Mouse (Mus musculus): Measurements from ENCODE around the gene Kctd5.
"Not testable (repeated sequence)": the region's sequence is repeated elsewhere in the genome, so short reads cannot be mapped to it uniquely, and the experiment has no call there.

The Kctd5 gene
- long read RNA-seq, experiment 1, transcript Kctd5-201 (6 exons, 2,443 nt) = major isoform, 25 of 28 reads
- long read RNA-seq, experiment 1, partial matches to known transcripts = 1 of 28 reads
- long read RNA-seq, experiment 1, other reads (novel, unspliced or antisense) = 2 of 28 reads
- long read RNA-seq, experiment 2, transcript Kctd5-201 (6 exons, 2,443 nt) = major isoform, 21 of 24 reads
- long read RNA-seq, experiment 2, partial matches to known transcripts = 2 of 24 reads
- long read RNA-seq, experiment 2, other reads (novel, unspliced or antisense) = 1 of 24 reads

DNA sequence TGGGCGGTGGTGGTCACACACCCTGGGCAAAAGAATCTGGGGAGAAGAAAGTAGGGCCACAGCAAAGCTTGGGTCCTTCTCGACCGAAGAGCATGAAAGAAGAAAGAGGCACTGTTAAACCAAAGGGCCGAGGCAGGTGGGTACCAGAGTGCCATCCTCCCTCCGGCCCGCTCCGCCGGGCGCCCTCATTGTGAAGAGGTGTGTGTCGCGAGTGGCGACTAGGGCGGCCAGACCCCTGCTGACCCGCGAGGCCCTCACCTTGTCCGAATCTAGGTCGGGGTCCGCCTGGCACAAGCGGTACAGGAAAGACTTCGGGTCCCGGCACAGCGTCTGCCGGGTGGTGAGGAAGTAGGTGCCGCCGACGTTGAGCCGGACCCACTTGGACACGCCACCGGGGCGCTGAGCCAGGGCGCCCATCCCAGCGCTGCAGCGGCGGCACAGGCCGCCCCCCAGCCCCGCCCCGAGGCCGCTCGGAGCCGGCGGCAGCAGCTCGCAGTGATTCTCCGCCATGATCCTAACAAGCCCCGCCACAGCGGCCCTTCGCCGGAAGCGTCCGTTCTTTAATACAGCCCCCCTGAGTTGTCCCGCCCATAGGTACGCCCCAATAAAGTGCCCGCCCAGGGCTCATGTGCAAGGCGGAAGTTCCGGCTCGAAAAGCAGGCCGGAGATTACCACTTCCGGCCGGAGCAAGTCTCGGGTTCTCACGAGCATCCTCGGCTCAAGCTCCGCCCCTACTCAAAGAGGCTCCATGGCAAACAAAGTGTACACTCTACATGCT lies at the start of gene Kctd5:
TSS of gene Kctd5 (minus strand) at position 567 of the 778 bp plus-strand sequence.
- intact Hi-C loops (cut with DNase I) = loop anchor here (2.0 kb wide), 1 partner anchor 68 kb away; no protein-coding TSS in a partner anchor

DNA sequence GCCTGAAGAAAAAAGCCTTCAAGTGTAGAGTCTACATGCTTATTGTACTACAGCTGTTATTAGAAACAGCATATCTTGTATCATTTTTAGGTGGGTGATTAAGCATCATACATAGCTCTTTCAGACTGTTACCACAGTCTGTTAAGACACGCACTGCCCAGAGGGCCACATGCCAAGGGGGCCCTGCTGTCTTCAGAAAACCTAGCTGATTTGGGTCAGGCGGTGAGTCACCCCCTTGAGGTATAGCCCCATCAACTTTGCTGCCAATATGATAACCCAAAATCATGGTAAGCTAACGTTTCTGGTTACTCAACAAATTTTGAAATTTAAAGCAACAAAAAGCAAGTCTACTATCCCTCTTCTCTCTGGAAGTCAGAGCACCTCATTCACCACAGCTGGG lies 46.2 kb upstream of the Kctd5 start:
- intact Hi-C loops (cut with DNase I) = no loop called here

DNA sequence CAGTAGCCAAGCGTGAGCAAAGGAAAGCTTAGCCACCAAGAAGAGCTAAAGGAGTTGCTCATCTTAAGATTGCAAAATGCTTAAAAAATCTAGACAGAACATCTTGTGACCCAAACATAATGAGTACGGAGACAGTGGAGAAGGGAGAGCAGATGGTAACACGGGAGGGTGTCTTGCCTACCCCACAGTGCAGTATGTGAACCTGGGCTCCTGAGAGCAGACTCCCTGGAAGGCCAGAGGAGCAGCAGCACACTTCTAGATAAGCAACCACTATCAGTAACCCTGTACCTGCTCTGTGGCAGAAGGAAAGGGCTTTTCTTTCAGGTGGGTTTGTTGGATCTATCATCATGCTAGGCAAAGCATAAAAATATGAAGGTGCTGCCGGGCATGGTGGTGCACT lies 39.7 kb upstream of the Kctd5 start:
- intact Hi-C loops (cut with DNase I) = no loop called here

DNA sequence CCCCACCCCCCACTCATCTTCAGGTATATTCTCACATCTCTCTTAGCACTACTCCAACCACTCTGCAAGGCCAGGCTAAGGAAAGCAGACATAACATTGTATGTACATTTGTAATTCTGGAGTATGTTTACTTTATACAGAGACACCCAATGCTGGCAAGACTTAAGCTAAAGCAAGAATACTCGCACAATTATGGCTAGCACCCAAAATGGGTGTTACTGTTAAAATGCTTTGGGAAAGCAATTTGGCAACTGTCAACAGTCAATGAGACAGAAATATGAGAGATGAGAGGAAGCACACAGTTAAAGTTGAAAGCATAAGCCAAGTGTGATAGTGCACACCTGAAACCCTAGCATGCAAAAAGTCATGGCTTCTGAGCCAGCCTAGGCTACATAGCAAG lies 38.0 kb upstream of the Kctd5 start:
- intact Hi-C loops (cut with DNase I) = no loop called here

DNA sequence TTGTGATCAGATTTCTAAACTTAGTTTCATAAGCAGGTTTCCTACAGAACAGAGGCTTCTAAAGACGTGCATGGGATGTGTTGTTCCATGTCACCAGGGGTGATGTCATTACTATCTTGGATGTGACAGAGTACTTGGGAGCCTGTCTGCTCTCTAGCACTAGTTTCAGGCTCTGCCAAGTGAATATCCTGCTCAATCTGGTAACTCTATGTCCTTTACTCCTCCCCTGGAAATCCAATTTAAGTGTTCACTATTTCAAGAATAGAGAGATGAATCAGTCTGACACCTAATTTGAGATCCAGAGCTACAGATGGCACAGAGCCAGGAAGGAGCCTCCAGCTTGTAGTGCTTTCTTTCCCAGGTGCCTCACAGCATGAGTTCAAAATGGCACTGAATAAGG lies 35.6 kb upstream of the Kctd5 start:
- intact Hi-C loops (cut with DNase I) = no loop called here

DNA sequence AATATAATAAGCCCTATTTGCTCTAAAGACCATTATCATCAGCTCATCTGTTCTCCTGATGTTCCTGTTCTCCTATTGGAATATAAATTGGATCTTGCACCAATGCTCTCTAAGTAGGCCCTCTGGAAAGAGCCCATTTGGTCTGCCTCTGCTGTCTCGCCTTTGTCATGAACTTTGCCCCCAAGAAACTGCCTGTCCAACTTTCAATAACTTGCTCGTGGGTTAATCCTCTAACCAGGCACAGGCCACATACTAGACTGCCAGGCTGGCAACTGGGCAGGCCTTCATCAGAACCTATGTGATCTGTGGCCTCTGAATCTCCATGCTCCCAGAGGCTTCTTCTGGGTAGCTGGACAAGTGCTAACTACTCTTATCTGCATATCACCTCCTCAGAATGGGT lies 31.8 kb upstream of the Kctd5 start:
- intact Hi-C loops (cut with DNase I) = no loop called here

DNA sequence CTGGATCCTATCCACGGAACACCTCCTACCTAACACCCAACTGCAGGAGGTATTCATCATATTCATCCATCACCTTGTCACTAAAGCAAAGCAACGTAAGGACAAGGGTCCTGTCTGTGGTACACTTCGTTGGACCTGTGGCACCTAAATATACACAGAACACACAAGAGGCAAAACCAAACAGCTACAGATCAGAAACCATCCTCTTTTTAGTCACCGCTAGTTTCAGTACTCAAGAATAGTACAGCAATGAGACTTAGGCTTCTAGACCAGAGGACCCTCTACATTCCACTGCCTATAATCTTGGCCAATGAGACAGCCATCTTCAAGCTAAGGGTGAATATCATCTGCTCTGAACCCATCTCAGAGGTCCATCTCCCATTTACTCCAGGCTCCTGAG lies 25.1 kb upstream of the Kctd5 start:
- intact Hi-C loops (cut with DNase I) = no loop called here

DNA sequence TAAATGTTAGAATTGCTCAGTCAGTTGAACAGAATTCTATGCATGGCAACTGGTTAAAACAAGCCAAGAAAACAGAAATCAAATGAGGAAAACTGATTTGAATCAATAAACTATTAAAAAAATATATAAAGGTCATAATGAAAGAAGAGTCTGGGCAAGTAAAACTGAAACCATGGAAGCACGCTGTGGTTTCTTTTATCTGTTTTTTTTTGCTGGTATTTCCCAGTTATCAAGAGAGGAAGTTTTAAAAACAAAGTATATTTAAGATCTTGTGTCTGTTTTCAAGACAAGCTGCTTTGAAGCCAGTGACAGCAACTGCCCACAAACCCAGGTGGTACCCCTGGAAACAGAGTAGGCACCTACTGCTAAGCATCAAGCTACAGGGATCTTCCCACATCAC lies 17.3 kb upstream of the Kctd5 start:
- intact Hi-C loops (cut with DNase I) = no loop called here

DNA sequence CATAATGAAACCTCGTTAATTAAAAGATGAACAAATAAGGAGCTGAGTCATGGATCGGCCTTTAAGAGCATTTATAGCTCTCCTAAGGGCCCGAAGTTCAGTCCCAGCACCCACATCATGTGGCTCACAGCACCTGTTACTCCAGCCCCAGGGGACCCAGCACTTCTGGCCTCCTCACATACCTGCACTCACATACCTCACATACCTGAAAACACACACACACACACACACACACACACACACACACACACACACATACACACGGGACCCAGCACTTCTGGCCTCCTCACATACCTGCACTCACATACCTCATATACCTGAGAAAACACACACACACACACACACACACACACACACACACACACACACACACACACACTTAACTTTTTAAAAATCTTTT lies 13.1 kb upstream of the Kctd5 start:
- intact Hi-C loops (cut with DNase I) = not testable (repeated sequence)

DNA sequence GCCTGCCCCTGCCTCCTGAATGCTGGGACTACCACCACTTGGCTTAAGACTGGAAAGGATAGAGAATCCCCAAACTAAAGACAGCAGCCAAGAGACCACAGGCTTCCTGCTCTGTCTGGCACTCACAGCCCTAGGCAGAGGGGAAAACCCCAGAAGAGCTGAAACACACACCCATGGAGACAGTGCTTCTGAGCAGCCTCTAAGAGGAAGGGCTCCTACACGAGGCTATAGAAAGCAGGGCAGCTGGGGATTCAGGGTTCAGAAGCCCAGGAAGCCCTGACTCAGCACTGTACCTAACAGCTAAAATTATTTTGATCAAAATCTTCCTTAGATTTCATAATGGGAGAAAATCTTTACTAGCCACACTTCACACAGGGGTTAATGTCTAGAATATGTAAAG lies 11.3 kb upstream of the Kctd5 start:
- intact Hi-C loops (cut with DNase I) = no loop called here

DNA sequence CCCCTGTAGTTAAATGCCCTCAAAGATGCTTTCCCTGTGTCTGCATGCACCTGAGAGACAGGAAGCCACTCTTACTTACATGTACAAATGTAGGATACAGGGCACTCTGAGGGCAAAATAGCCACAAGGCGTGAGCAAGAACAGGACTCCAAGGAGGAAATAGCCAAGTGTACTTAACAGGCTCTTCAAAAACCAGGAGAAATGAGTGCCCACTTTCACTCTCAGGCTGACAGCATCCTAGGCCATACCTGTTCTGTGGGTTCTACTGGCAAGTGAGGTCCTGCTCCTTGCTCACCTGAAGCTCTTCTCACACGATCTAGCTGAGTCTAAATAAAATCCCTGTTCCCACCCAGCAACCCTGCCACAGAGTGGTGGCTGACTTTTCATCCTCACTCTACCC lies 3.8 kb upstream of the Kctd5 start:
- intact Hi-C loops (cut with DNase I) = no loop called here

DNA sequence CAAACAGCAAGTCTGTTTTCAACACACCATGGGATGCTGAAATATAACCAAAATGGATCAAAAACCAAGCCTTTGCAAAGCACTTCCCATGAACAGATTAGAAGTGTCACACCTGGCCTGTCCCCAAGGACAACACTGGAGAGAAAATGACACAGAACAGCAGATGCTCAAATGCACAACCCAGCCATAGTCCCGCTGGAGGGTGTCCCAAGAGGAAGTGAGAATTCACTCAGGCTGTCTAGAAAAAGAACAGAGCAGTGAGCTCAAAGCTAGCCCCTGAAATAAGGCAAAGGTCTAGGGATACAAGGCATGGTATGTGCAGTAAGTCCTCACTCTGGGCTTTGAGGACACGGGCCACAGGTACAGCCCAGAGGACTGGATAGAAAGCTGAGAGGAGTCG lies 3.8 kb downstream of the Kctd5 start:
- intact Hi-C loops (cut with DNase I) = no loop called here

DNA sequence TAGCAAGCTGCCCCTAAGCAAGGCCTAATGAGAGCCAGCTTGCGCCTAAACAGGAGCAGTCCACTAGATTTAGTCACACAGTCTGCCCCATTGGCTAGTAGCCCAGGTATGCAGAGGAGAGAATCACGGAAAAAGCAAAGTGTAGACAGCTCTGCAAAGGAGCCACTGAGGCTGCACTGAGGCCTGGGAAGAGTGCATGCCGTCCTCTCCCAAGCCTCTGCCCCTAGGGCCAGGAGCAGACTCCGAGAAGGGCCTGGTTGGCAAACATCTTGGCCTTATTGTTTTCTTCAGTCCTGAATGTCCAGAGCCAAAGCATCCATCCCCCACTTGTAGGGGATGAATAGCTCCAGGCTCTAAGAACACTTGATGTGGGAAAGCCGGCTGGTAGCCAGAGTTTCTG lies 5.0 kb downstream of the Kctd5 start:
- intact Hi-C loops (cut with DNase I) = no loop called here

DNA sequence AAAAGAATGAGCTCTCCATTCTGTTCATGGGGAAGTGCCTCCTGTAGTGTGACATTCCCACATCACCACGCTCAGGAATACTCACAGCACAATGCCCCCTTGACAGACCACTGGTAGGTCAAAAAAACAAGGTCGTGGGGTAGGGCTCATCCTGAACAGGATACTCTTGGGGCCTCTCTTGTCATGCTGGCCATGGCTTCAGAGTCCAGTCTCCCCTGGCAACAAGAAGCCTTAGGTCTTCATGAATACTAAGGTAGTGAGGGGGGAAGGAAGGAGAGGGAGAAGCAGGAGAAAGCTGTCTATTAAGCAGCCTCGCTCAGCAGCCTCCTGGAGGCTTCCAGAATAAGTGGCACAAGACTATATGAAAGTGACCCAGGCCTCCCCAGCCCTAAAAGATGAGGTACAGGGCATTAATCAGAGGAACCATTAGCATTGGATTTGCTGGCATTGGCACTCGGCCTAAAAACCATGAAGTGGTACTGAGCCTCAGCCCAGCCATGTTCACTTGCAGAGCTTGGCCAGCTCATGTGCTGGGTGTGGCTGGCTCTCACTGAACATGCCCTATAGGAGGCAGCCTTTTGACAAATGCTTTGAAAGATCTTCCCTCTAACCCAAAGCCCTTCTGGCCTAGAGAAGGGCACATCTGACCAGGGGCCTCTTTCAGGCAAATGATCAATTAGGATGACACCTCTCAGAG lies 10.7 kb downstream of the Kctd5 start:
- intact Hi-C loops (cut with DNase I) = no loop called here

DNA sequence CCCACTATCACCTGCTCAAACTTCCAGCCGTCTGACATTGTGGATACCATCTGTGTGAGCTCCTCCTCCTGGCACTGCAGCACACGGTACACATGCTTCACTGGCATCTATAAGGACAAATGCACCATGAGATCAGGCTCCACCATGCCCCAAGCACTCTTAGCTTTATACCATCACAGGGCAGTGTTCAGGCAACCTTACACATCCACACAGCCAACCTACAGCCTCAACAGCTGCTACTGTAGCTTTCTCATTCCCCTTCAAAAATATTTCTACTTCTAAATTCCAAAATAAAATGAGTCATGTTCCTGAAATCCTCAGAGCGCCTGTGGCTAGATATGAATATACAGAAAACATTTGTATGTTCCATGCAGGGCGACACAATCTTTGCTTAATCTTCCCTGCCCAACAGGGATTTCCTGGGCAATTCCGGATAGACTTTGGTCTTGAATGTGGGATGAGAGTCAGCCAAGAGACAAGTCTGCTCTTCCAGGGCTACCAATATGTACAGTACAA lies 15.5 kb downstream of the Kctd5 start:
- intact Hi-C loops (cut with DNase I) = no loop called here

DNA sequence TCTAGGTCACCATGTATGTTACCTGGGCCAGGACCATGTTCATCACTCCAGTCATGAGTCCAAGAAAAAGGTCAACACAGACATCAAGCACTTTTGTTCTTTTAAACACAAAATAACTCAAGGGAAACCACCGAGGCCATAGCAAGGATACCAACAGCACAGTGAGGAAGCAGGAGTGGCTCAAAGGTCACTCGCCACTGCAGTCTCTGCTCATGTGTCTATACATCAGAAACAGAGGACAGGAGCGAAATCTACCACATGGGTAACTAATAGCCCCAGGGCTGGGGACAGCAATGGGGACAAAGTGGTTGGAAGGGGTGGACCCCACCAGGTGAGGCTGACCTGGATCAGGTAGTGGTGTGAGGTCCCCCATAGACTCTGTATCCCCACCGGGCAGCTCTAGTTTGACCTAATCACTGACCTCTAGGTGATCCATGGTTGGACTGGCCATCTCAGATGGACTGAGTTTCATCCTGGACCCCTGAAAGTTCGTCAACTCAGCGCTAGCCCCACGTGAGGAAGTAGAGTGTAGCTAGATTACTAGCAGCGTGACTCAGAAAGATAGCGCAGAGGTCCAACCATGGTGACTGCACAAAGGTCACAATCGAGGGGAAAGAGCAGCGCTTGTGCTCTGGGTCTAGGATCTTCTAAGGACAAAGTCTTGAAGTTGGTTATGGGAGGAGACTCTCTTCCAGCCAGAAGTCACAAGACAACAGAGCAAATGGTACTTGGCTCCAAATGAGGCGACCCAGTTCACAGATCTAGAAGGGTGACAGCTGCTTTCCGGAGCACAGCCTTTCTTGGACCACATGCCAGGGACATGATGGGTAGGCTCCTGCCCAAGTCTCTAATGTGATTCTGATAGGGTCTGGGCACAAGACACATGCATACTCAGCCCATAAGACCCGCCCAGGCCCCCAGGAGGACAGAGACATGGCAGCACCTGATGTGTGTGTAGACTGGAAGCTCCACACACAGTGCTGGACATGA lies 16.4 kb downstream of the Kctd5 start:
- intact Hi-C loops (cut with DNase I) = no loop called here

DNA sequence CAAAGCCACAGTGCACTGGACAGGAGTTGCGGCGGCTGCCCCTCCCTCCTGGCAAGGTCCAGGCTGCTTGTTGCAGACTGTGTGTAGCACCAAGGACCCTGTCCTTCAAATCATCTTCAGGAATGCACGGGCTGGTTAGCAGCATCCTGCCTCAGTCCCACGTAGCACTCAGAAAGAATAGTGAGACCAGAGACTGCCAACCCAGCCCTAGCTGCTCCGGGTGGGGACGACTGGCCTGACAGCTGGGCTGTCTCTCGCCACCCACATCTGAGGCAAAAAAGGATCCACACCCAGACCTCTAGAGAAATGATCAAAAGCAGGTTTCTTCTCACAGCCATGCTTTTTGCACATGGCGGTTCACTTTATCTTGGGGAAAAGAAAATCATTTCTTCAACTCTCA lies 24.3 kb downstream of the Kctd5 start:
- intact Hi-C loops (cut with DNase I) = no loop called here

DNA sequence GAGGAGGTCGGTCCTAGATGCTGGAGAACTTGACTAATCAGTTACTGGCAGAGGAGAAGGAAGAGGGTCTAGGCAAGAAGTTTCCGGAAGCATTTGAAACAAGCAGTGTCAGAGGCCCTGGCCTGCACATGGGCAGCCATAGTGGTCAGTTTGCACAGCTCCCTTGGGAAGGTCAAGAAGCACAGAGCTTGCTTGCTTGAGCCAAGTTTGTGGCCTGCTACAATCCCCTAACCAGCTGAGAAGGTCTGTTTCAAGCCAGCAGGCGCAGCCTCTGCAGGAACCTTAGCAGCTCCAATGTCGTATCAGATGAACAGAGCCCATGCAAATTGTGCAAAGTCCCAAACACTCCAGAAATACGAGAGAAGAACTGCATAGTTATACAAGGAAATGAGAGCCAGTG lies 25.2 kb downstream of the Kctd5 start:
- intact Hi-C loops (cut with DNase I) = no loop called here

DNA sequence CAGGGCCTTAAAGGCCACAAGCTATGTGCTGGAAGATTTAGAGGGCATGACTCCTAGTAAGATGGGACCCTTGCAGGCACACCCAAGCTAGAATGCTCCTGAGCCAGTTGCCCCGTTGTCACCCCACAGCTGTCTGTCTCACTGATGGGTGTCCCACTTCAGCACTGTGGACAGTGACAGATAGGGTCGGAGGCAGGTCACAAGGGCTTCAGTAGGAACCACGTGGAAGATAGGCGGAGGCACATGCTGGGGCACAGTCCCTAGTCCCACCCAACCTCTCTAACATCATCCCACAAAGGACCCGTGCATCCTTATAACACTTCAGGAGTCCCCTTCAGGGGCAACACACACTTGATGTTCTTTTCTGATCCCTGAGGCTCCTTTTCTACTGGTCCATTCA lies 27.3 kb downstream of the Kctd5 start:
- intact Hi-C loops (cut with DNase I) = no loop called here

DNA sequence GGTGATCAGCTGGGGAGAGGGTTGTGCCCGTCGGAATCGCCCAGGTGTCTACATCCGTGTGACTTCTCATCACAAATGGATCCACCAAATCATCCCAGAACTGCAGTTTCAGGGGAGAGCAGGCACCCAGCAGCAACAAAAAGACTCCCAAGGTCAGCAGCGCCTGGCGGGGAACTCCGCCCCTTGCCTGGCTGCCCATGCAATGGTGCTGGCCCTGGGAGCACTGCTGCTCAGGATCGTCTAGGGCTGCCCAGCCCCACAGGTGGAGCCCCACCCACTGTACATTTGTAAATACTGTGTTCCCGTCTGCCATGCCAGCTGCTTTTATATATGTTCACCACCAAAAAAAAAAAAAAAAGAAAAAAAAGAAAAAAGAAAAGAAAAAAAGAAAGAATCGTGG lies 27.7 kb downstream of the Kctd5 start:
- intact Hi-C loops (cut with DNase I) = no loop called here

DNA sequence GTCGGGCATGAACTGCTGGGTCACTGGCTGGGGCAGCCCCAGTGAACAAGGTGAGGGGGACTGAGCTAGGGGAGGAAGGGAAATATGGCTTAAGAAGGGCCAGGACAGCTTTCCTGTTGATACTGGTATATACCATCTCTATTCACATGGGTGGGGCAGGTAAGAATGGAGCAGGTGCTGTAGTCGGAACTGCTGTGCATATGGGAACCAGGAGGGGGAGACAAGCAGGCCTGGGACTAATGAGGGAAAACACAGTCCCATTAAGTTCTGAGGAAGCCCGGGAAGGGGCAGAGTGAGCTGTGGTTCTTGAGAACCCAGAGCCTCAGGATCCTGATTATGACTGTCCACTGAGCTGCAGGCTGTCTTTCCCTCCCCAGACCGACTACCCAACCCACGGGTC lies 28.8 kb downstream of the Kctd5 start:
- intact Hi-C loops (cut with DNase I) = no loop called here
